Mouse (Mus musculus) urinary bladder, adult 2 months (tissue): ENCODE measurements around the gene Agpat3. TPM values are rescaled to one million over a fixed set of nuclear protein-coding genes. Genes with fewer than 3 reads are reported as not detected.

Source experiments
- DNase-seq: peaks from one replicate; pipeline ENCODE4 v3.0.0; 2022; ENCODE audit warnings: low spot score
- polyA plus RNA-seq: library from polyadenylated mRNA; depleted of rRNA; stranded (reverse); fragments of >200 nt; gene quantifications from 2 replicates; pipeline ENCODE4 v1.2.3, GENCODE M21; 2012

The Agpat3 gene
- polyA plus RNA-seq, 1 experiment, result 75.1 TPM

DNA sequence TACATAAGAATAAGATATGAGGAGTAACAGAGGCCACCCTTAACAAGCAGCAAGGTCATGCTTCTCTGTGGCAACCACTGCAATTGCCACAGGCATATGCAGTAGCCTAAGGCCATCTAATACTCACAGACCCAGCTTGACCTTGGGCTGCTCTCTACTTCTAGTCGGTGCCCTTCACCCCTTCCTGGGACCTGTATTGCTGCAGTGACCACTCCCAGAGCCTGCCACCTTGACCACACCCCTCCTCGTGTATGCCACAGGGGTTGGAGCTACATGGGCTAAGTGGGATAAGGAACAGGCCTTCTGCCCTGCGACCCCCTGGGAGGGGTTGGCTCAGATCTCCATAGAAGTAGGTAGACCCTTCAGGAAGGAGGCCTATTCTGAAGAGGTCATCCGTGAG lies 55.3 kb downstream of the Agpat3 start:
- DNase-seq, result no peak

GRCm38 (mm10) chr10:78296371-78296770 lies 55.9 kb downstream of the Agpat3 start:
- DNase-seq, result no peak

DNA sequence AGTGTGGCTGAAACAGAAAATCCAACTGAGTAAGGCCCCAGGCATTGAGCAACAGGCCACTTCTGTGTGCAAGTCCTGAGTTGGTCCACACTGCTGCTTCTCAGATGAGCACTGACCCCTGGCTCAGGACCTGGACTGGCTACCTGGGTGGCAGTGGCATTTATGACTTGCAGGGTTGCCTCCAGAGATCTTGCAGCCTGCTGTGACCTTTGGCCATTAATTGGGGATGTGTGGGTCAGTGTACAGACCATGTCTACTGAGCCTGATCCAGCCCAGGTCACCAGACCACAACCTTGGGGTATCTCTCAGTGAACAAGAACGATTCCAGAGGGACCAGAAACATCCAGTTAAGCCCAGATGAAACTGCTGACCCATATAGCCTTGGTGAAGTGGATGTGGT lies 58.7 kb downstream of the Agpat3 start:
- no peak for DNase-seq

DNA sequence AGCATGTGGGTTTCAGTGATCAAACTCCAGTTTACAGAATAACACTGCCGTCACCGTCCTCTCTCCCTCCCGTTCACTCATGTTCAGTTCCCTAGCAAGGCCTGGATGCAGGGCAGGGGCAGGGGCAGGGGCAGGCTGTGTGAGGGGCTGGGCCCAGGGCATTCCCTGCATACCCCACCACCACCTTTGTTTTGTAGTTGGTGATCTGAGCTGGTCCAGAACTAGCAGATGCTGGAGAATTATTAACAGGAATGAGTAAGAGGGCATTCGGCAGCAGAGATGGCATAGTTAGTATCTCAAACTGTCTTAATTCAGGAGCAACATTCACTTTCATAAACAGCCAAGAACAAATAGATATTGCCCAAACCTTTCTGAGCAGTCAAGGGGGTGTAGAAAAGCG lies 59.9 kb downstream of the Agpat3 start:
- DNase-seq, result no peak

DNA sequence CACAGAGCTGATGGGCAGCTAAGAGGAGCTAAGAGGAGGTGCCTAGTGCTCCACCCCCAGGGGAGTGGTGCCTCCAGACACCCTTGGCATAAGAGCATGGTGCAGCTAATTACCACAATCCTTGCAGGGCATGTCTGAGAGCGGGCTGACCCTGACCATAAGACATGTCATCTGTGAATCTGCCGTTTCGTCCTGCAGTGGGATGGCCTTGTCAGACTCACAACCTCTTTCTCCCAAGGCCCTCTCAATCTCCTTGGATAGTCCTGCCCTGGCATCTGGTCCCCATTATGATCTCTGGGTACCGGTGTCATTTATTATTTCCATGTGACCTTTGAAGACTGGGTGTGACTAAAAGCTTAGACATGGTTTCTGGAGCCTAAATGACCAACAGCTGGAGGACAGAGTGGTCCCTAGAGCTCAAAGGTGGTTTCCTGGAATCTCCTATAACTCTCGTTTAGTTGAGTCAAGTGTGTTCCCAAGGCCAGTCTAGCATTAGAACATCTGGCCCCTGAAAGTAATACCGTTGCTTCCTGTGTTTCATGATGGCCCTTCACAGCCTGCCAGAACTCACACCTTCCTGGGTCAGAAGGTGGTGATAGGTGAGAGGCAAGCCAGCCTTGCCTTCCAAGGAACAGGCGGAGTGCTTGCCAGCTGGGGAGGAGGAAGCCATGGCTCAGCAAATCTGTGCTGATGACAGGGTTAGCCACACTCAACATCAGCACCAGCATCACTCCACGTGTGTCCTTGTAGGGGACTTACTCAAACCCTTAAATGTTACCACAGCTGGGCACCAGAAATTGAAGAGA lies 61.4 kb downstream of the Agpat3 start:
- no peak for DNase-seq

DNA sequence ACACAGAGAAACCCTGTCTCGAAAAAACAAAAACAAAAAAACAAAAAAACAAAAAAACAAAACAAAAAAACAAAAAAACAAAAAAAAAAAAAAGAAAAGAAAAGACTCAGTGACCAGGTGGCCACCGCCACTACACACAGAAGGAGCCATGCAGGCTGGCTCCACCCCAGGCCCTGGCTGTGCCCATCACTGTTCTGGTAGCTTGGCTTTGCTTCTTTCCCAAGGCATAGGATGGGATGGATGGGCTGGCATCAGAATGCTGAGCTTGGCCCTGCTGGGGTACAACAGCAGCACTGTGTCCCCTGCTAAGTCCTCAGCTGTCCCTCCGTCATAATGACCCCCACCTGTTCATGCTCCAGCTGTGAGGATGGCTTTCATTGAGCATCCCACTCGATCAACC lies 63.4 kb downstream of the Agpat3 start:
- DNase-seq, result no peak

- no peak for DNase-seq
Observed at GRCm38 (mm10) chr10:78288135-78288534, 64.2 kb downstream of the Agpat3 start.

GRCm38 (mm10) chr10:78287465-78288132 lies 64.7 kb downstream of the Agpat3 start:
- DNase-seq, result no peak

- no peak for DNase-seq
Observed at GRCm38 (mm10) chr10:78285959-78286358, 66.3 kb downstream of the Agpat3 start.

GRCm38 (mm10) chr10:78285409-78285808 lies 66.9 kb downstream of the Agpat3 start:
- no peak for DNase-seq

DNA sequence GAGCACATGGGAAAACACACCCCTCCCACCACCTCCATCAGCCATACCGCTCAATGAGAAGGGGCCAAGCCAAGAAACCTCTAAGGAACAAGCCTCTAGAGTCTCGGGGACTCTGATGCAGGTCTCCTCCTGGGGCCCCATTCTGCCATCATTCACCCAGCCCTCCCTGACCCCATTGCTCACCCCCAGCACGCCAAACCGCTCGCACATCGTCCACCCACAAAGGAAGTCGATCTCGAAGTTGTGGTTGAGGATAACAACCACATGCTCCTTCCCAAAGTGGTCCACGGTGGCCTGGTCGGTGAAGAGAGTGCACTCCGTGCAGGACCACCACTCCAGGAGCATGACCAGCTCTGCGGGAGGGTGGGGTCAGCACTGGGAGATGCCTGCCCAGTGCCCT lies 67.5 kb downstream of the Agpat3 start:
- DNase-seq, result no peak

- no peak for DNase-seq
Observed at GRCm38 (mm10) chr10:78282411-78282810, 69.9 kb downstream of the Agpat3 start.

DNA sequence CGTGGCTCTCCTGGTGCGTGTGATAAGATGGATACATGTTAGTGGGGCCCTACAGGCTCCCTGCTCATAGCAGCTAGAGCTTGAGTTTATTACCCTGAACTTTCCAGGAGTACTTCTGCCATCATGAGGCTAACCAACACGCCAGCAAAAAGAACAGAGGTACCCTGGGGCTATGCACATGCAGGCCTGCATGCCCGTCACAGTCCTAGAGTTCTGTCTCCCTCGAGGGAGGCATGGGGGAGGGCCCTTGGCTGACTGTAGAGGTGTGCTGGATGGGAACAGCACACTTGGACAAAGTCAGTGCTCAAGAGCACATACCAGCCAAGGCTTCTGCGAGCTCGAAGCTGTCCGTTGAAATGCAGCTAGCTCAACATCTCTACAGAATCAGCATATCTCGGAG lies 71.8 kb downstream of the Agpat3 start:
- DNase-seq, result no peak

- no peak for DNase-seq
Observed at GRCm38 (mm10) chr10:78279210-78279609, 73.1 kb downstream of the Agpat3 start.

DNA sequence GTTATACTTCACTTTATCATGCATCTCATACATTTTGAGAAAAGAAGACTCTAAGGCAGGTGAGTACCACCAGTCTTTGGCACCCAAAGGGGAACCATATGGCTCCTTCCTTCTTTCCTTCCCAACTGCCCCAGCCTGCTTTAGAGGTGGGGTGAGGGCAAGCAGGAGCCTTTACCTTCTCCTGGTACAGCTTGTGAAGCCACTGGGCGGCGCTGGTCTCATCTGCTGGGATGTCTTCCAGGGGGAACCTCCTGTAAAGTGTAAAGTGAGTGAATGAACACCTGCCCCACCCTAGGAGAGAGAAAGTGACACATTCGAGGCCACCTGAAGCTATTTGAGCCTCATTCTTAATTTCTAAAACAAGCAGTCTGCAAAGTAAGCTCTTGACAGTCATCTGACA lies 74.5 kb downstream of the Agpat3 start:
- DNase-seq, result no peak

- no peak for DNase-seq
Observed at GRCm38 (mm10) chr10:78276242-78276641, 76.0 kb downstream of the Agpat3 start.

GRCm38 (mm10) chr10:78272932-78273331 lies 79.4 kb downstream of the Agpat3 start:
- DNase-seq, result no peak

GRCm38 (mm10) chr10:78265881-78266280 lies 86.4 kb downstream of the Agpat3 start:
- DNase-seq, result no peak

- DNase-seq, result no peak
Observed at GRCm38 (mm10) chr10:78264735-78265134, 87.6 kb downstream of the Agpat3 start.

DNA sequence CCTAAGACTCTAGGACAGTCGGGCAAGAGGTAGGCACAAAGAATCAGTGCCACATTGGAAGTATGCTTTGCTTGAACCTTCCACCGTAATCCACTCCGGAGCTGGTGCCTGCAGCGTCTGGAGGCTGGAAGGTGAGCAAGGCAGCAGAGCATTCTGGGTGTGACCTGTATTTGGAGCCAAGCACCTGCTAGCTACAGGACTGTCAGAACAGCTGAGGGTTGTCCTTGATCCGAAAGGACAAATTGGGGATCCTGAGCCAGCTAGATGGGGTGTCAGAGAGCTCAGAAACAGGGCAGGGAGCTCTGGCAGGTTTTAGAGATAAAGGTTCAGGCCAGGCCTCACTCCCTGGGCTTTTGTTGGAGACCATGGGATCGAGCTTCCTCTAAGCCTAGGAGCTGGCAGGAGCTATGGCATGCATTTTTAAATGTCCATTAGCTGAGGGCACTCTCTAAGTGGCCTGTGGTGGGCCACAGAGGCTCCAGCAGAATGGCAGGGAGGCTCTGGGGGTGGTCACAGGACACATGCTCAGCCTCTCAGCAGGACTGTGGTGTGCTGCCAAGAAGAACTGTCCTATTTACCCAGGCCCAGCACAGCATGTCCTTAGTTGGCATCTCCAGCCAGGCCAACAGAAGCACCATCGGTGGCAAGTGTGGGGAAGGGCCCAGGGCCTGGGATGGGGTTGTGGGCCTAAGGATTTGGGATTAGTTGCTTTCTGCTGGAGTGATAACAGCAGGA lies 91.2 kb downstream of the Agpat3 start:
- no peak for DNase-seq

GRCm38 (mm10) chr10:78260322-78260721 lies 92.0 kb downstream of the Agpat3 start:
- DNase-seq, result no peak

DNA sequence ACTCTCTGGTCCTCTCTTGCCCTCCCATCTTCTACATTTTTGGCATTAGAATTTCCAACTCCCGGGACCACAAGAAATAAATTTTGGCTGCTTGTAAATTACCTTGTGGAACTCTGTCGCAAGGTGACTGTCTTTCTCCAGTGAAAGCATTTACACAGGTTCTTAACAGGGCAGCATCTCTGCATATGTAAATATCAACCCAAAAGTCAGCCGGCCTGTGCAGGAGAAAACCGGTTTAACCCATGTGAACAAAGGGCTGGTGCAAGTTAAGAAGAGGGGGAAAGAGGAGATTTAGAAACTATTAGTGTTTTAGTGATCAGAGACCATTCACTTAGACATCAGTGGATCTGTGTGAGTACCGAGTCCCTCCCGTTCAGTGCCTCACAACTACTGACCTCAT lies 92.6 kb downstream of the Agpat3 start:
- no peak for DNase-seq

DNA sequence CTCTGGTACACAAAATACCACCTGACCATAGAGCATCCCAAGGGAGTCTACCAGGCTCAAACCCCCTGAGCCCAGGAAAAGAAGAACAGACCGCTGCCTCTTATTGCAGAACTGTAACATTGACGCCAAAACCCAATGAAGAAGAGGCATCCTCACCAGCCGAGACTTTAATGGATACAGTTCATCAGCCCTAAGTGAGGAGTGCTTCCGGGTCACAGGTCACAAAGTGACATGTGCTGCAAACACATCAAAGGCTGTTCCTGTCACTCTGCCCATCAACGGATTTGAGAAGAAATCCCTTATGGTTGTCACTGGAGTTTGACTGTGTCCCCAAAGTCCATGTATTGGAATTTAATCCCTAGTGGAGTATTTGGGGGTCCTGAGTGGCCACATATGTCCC lies 93.1 kb downstream of the Agpat3 start:
- no peak for DNase-seq
